Mouse (Mus musculus) cortical plate, adult 2 months (tissue): ENCODE measurements around the gene Safb2.

ENCODE experiments used
- CTCF ChIP-seq: fragments of 200-500 bp; IDR thresholded peaks from 2 replicates; pipeline ENCODE4 v1.5.1; 2011; ENCODE audit warnings: mild to moderate bottlenecking, control low read depth, low read length; ENCODE audit not compliant: insufficient read depth; ENCODE audit errors: extremely low read depth
- POLR2A ChIP-seq: fragments of 200-500 bp; IDR thresholded peaks from 2 replicates; pipeline ENCODE4 v1.6.1; 2011; ENCODE audit warnings: mild to moderate bottlenecking, low read length, control low read depth; ENCODE audit not compliant: insufficient read depth; ENCODE audit errors: extremely low read depth

DNA sequence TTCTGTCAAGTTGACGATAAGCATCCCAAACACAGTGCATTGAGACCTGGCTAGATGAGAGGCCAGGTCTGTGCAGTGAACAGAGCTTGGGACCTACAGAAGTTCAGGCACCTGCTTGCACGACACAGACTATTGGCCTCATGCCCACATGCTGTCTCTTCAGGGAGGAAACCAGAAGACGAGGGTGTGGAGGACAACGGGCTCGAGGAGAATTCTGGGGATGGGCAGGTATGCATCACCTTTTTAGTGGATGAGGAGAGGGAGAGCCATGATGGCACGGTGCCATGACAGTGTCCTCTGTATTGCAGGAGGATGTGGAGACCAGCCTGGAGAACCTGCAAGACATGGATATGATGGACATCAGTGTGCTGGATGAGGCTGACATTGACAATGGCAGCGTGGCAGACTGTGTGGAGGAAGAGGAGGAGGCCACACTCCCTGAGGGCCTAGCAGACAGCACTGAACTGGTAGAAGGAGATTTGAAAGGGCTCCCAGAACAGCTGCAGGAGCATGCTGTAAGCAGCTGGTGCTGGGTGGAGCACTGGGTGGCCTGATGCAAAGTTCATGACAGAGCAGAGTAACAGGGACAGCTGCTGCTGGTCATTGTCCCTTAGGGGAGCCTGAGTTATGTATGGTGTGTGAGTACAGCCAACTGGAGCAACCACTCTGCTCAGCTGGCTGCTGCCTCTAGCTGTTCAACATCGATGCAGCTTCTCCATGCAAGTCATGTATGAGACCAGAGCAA lies 9.3 kb upstream of the Safb2 start:
- no peak for TF ChIP-seq POLR2A
- TF ChIP-seq CTCF: no peak
